Mouse (Mus musculus) R1 (cell line): ENCODE measurements at regions not wholly inside any gene's neighbourhood (a gene's known extent, or its start where the extent isn't known, plus 50 kb on each side); places are given as distances from the start of the nearest gene placed in this dataset.
A peak's percentile ranks its signal among the peaks of the same experiment; 100 is the strongest.

Experiments
- DNase-seq: peaks from one replicate; pipeline ENCODE4 v3.0.0-alpha.2; 2018; ENCODE audit warnings: low read depth, low spot score

GRCm38 (mm10) chrX:9738904-9739303 is 76.1 kb upstream of the Dynlt3 start:
- DNase-seq, result no peak

- no peak for DNase-seq
Observed at GRCm38 (mm10) chrX:9742518-9742917, 79.7 kb upstream of the Dynlt3 start.

GRCm38 (mm10) chrX:9747305-9747938 is 84.6 kb upstream of the Dynlt3 start:
- DNase-seq, result peak; percentile 47

- DNase-seq, result no peak
Observed at GRCm38 (mm10) chrX:9752954-9753572, 90.3 kb upstream of the Dynlt3 start.

GRCm38 (mm10) chrX:9769540-9769939 is 77.2 kb upstream of the Hypm start:
- DNase-seq, result no peak

- no peak for DNase-seq
Observed at GRCm38 (mm10) chrX:9777498-9777897, 69.2 kb upstream of the Hypm start.

GRCm38 (mm10) chrX:9789542-9789941 is 57.2 kb upstream of the Hypm start:
- no peak for DNase-seq
